Mouse (Mus musculus): ENCODE data around the gene Fam118b. TPM values are rescaled to one million over a fixed set of nuclear protein-coding genes. Genes with fewer than 3 reads are reported as not detected.

The Fam118b gene
- total RNA-seq (2023), result 10 to 100 TPM; 15.8 to 19.5 TPM

DNA sequence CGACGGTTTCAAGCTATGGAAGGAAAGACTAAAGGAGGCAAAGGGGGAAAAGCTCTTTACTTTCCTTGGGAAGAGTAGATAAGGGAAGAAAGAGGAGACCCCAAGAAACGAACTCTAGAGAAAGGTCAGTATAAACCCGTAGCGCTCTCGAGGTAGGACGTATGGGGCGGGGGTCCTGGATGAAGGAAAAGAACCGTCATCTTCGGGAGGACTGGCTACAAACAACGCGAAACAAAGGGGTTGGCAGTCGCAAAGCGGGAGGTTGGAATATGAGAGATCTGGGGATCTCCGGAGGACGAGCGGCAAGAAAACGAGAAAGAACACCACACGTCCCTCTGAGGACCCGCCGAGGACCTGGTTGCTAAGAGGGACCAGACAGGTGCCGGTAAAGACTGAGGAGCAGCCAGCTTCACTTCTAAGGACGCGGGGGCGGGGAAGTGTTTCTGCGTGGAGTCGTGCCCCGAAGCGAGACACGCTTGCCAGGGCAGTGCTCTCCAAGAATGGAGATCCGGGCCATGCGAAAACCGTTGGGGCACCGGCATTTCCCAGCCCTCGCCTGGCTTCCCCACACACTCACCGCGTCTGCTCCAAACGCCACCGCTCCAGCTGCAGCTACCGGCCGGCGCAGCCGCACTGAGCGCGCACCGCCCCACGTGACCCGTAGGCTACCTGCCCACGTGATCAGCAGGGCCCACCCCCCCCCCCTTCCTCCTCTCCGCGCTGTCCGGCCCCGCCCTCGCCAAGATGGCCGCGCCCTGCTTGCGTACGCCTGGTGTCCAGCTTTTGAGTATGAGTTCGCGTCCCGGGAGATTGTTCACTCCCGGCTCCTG lies at the start of gene Fam118b, which contains the start of gene Rpusd4:
Gene Fam118b, minus strand, starts transcription at position 660 of the 830 bp plus-strand sequence.
Gene Rpusd4, plus strand, starts transcription at position 720 of the 830 bp plus-strand sequence.

GRCm38 (mm10) chr9:35210542-35211474 lies 56.8 kb downstream of the Fam118b start, which contains the start of gene Foxred1:
TSS of gene Foxred1 (minus strand) at chr9:35211055.

GRCm38 (mm10) chr9:35199772-35200471 lies 67.7 kb downstream of the Fam118b start, which contains the start of the genes Srpr and Tirap:
TSS of gene Srpr (plus strand) at chr9:35200175.
TSS of gene Tirap (minus strand) at chr9:35200291.

GRCm38 (mm10) chr9:35175251-35176123 lies 92.1 kb downstream of the Fam118b start, which contains the start of gene Dcps:
TSS of gene Dcps (minus strand) at chr9:35176061.

Other genes starting within 250 kb of the Fam118b start
- 10 to 100 TPM; 68.5 to 85.8 TPM for gene St3gal4, start 148.5 kb downstream of the Fam118b start, total RNA-seq (2023)
- 10 to 100 TPM; 20.9 to 26.4 TPM for gene Dcps, start 91.7 kb downstream of the Fam118b start, total RNA-seq (2023)
- gene Srpr, start 67.6 kb downstream of the Fam118b start, total RNA-seq (2023), result 10 to 100 TPM; 68.7 to 79.8 TPM
- gene Tirap, start 67.5 kb downstream of the Fam118b start, total RNA-seq (2023), result 10 to 100 TPM; 40.9 to 56.2 TPM
- 10 to 100 TPM; 18.8 to 28.0 TPM for gene Foxred1, start 56.8 kb downstream of the Fam118b start, total RNA-seq (2023)
- 10 to 100 TPM in 1 of 2 experiments, 1 to 10 TPM in 1; 9.3 to 10.1 TPM for gene Rpusd4, start 60 bp upstream of the Fam118b start, total RNA-seq (2023)
- 1 to 10 TPM in 1 of 2 experiments, under 1 TPM in 1; 0.90 to 2.3 TPM for gene Cdon, start 153.3 kb upstream of the Fam118b start, total RNA-seq (2023)